Mouse (Mus musculus): Measurements from ENCODE around the gene Ergic1. TPM values are rescaled to one million over a fixed set of nuclear protein-coding genes. Genes with fewer than 3 reads are reported as not detected.

Ergic1 gene
- polyA plus RNA-seq, 1 experiment from 2014 or later: 97.3 TPM

GRCm38 (mm10) chr17:26699819-26700616 is 138.7 kb downstream of the Ergic1 start:
- no peak overlapping the region for H3K27ac ChIP-seq
- 71% methylated on average over 10 of the region's 10 CpGs for WGBS
- H3K27me3 ChIP-seq: no peaks in the 10 kb centered on the region
- no peak overlapping the region for H3K4me2 ChIP-seq
- no peaks in the 10 kb centered on the region for H3K4me1 ChIP-seq
- H3K36me3 ChIP-seq: peaks cover 25% of the 10 kb centered on the region
- no peaks in the 10 kb centered on the region for H3K9me3 ChIP-seq
- H3K9ac ChIP-seq: no peak overlapping the region
- no peak overlapping the region for H3K4me3 ChIP-seq
- ATAC-seq (ENCODE audit: borderline replicate concordance, extremely low read depth, low FRiP score, low TSS enrichment): no peak

GRCm38 (mm10) chr17:26701565-26701964 is 140.3 kb downstream of the Ergic1 start:
- Histone ChIP-seq H3K36me3 (peaks cover 20% of the 10 kb centered on the region), H3K4me1 (no peaks in the 10 kb centered on the region), H3K27me3 (no peaks in the 10 kb centered on the region), H3K9ac (no peak overlapping the region), H3K4me2 (no peak overlapping the region), H3K9me3 (no peaks in the 10 kb centered on the region), H3K27ac (no peak overlapping the region), H3K4me3 (no peak overlapping the region)
- no peak for ATAC-seq (ENCODE audit: borderline replicate concordance, extremely low read depth, low FRiP score, low TSS enrichment)
- 83% methylated on average over 13 of the region's 13 CpGs for WGBS

GRCm38 (mm10) chr17:26702621-26703020 is 141.3 kb downstream of the Ergic1 start:
- Histone ChIP-seq H3K27me3 (no peaks in the 10 kb centered on the region), H3K4me3 (no peak overlapping the region), H3K4me2 (no peak overlapping the region), H3K27ac (no peak overlapping the region), H3K9ac (no peak overlapping the region), H3K9me3 (no peaks in the 10 kb centered on the region), H3K4me1 (no peaks in the 10 kb centered on the region), H3K36me3 (peaks cover 19% of the 10 kb centered on the region)
- no peak for ATAC-seq (ENCODE audit: borderline replicate concordance, extremely low read depth, low FRiP score, low TSS enrichment)
- WGBS: 84% methylated on average over 4 of the region's 4 CpGs

GRCm38 (mm10) chr17:26703671-26704070 is 142.4 kb downstream of the Ergic1 start:
- Histone ChIP-seq H3K27ac (no peak overlapping the region), H3K9ac (no peak overlapping the region), H3K4me3 (no peak overlapping the region), H3K36me3 (peaks cover 13% of the 10 kb centered on the region), H3K27me3 (no peaks in the 10 kb centered on the region), H3K4me1 (no peaks in the 10 kb centered on the region), H3K4me2 (no peak overlapping the region), H3K9me3 (no peaks in the 10 kb centered on the region)
- ATAC-seq (ENCODE audit: borderline replicate concordance, extremely low read depth, low FRiP score, low TSS enrichment): no peak
- 66% methylated on average over 4 of the region's 4 CpGs for WGBS

GRCm38 (mm10) chr17:26705463-26706359 is 144.4 kb downstream of the Ergic1 start:
- no peak overlapping the region for H3K9ac ChIP-seq
- no peaks in the 10 kb centered on the region for H3K4me1 ChIP-seq

More at GRCm38 (mm10) chr17:26705463-26706359, 144.4 kb downstream of the Ergic1 start:
- no peak overlapping the region for H3K4me2 ChIP-seq
- 63% methylated on average over 11 of the region's 11 CpGs for WGBS
- no peaks in the 10 kb centered on the region for H3K27me3 ChIP-seq
- ATAC-seq (ENCODE audit: borderline replicate concordance, extremely low read depth, low FRiP score, low TSS enrichment): no peak
- H3K27ac ChIP-seq: no peak overlapping the region
- no peaks in the 10 kb centered on the region for H3K36me3 ChIP-seq
- H3K9me3 ChIP-seq: no peaks in the 10 kb centered on the region
- no peak overlapping the region for H3K4me3 ChIP-seq

Small RNA genes within 50 kb of the gene (microRNA-seq; reads per million reads assigned to microRNA genes)
- not detected for gene Gm22420

Other genes starting within 250 kb of the Ergic1 start
- 1.8 and 2.0 TPM in 2 replicates for gene Neurl1b, start 146.7 kb upstream of the Ergic1 start, polyA plus RNA-seq (2015; fragmentation: Nextera tagmentation; extraction: Ambion mirVana)
- 23.1 and 25.9 TPM in 2 replicates for gene Dusp1, start 639 bp downstream of the Ergic1 start, polyA plus RNA-seq (2015; fragmentation: Nextera tagmentation; extraction: Ambion mirVana)
- 164 and 171 TPM in 2 replicates for gene Atp6v0e, start 101.7 kb downstream of the Ergic1 start, polyA plus RNA-seq (2015; fragmentation: Nextera tagmentation; extraction: Ambion mirVana)
- 6.6 and 7.3 TPM in 2 replicates for gene Crebrf, start 154.2 kb downstream of the Ergic1 start, polyA plus RNA-seq (2015; fragmentation: Nextera tagmentation; extraction: Ambion mirVana)
- 49.7 and 51.4 TPM in 2 replicates for gene Bnip1, start 219.6 kb downstream of the Ergic1 start, polyA plus RNA-seq (2015; fragmentation: Nextera tagmentation; extraction: Ambion mirVana)